Mouse (Mus musculus) thymus, postnatal 36 days (tissue): ENCODE data around the gene Rps18.
"Not testable (repeated sequence)": the region's sequence is repeated elsewhere in the genome, so short reads cannot be mapped to it uniquely, and the experiment has no call there.

Experiments
- DNase-seq, 2 experiments: peaks; one replicate each; pipeline ENCODE4 v3.0.0; 2022; ENCODE audit warnings: mixed read lengths in 2 of 2

The Rps18 gene

DNA sequence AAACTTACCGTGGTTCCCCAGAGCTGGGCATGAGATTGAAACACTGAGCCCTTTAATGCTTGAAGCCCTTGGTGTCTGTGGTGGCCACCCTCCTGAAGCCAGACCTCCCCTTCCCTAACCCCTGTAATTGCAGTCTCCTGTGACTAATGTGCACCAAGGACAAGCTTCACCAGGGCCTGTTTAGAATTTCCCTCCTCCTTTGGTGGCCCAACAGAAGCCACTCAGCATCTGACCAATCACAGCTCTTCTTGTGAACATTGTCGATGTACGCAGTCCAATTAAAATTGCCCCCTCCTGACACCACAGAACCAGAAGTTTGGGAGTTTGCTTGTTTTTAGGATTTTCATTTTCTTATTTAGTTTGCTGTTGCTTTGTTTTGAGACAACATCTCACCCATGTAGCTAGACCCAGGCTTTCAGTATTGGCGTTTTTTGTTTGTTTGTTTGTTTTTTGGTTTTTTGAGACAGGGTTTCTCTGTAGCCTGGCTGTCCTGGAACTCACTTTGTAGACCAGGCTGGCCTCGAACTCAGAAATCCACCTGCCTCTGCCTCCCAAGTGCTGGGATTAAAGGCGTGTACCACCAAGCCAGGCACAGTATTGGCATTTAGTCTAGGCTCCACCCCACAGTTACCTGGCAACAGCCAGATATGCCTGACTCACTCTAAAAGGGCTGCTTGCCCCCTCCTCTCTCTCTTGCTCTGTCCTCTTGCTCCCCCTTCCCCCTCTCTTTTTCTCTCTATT lies 51.7 kb downstream of the Rps18 start:
- DNase-seq: not testable (repeated sequence)

DNA sequence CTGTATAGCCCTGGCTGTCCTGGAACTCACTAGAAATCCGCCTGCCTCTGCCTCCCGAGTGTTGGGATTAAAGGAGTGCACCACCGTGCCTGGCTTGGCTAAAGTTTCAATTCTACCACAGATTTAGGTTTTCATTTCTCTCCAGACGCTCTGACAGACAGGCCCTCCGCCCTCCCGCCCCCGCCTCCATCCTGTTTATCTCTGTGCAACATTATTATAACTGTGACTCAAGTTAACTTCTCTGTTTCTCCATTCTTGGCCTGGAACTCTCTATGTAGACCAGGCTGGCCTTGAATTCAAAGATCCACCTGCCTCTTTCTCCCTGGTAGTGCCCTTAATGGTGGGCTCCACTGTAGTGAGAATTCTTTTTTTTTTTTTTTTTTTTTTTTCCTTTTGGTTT lies 53.3 kb downstream of the Rps18 start:
- DNase-seq: no peak

DNA sequence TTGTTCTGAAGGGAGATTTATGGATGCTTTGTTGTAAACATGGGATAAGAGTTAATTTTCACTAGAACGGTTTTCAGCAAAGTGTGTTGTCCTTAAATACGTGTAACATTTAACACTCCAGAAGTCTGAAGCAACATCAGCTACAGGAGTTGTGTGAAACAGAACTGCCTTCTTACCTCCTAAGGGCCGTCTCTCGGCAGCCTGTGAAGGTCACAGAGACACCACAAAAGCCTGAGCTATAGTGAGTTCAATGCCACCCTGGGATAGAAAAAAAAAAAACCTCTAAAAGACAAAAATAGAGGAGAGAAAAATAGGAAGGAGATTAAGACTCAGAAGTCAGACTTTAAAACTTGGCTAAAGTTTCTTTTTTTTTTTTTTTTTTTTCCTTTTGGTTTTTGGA lies 53.7 kb downstream of the Rps18 start:
- no peak for DNase-seq
